Mouse (Mus musculus) left cerebral cortex, adult 8-10 months (tissue): ENCODE results near the gene Qrfp. TPM values are rescaled to one million over a fixed set of nuclear protein-coding genes. Genes with fewer than 3 reads are reported as not detected.

Experiments used
- DNase-seq, 2 experiments: peaks; one replicate each; pipeline ENCODE4 v3.0.0; 2022; ENCODE audit warnings: low spot score in 2 of 2
- total RNA-seq, 4 experiments: library from RNA; stranded (reverse); gene quantifications; 2 replicates each; pipeline ENCODE4 v1.2.4; 2022

Gene Qrfp
- total RNA-seq = not detected

- no peak for DNase-seq
These were observed at the start of gene Qrfp for GRCm38 (mm10) chr2:31810444-31810843. TSS of gene Qrfp (minus strand) at chr2:31810580.

- no peak for DNase-seq
These were observed 48.1 kb upstream of the Qrfp start for GRCm38 (mm10) chr2:31858500-31858899.

DNA sequence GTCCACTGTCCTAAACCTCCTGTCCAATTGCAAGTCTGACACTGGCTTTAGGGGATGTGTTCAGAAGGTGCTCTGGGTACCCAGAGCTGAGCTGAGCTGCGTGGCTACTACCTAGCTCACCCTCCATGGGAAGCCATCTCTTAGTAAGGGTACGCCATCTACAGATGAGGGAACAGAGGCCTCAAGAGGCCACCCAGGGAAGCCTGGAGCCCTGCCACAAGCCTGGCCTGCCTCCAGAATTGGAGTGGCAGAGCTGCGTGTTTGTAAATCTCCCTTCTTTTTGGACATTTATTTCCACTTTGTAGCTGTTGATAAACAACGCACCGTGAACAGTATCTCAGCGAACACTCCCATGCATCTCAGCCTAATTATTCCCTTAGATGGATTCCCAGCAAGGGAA is 46.8 kb upstream of the Qrfp start:
- no peak for DNase-seq

DNA sequence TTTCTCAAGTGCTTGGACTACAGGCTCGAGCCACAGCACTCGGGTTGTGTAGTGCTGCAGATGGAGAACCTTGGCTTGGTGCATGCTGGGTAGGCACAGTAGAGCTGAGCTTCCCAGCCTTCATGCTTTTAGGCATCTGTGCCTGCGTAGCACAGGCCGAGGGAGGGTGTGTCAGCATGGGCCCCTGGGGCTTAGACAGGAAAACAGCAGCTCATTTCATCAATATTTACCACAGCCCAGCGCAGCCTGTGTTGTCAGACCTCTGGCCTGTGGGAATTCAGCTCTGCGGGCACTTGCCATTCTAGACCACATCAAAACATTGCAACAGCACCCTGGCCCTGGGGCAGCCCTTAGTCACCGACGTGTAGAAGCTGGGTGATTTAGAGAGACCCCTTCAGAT is 45.6 kb upstream of the Qrfp start:
- no peak for DNase-seq

DNA sequence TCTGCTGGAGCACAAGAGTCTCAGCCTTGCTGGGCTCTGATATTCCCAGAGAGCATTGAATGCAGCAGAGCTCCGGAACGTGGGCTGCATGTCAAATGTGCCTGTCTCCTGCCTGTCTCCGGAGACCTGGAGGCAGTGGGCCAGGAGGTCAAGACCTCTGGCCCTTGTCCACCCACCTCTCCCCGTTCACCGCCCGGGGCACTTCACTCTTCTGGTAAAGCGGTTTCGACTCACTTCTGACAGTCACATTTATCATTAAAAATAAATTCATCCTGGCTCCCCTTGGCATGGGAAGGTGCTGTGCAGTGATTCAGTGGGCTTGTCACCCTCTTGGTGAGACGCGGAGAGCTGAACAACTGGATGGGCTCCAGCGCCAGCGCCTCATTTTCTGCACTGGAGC is 39.8 kb upstream of the Qrfp start:
- no peak for DNase-seq

GRCm38 (mm10) chr2:31847908-31848307 is 37.5 kb upstream of the Qrfp start:
- DNase-seq = no peak

DNA sequence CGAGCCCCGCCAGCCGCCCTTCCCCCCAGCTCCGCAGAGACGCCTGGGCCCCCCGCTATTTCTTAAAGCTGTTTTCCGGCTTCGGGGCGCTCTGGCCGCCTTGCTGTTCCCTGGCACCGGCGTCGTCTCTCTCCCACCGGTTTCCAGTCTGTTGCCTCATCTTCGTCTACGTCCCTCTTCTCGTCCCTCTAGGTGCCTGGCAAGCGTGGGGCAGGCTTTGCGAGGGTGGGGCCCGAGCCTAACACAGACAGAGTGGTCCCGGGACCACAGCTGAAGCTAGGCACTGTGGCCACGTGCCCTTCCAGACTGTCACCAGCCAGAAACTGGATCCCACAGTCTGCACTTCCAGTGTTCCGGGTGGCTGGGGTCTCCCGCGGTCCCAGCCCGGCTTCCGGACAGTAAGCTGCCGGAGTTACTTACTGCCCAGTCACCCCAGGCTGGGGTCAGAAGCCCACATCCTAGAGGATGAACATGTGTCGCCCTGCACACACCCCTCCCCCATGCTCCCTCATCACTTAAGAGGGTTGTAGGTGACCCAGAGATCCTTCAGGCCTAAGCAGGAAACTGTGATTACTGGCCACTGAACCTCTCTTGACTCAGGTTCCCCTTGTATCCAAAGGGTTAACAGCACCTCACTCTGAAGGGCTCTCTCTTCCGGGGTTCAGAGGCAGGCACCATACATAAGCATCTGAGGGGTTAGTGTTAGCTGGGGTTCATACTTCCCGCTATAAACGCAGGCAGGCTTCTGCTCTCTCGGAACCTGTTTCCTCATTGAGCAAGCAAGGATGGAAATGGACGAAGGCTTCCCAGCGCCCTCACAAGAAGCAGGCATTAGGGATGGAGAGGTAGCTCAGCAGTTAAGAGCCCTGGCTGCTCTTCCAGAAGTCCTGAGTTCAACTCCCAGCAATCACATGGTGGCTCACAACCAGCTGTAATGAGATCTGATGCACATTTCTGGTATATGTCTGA is 36.6 kb upstream of the Qrfp start:
- no peak for DNase-seq

DNA sequence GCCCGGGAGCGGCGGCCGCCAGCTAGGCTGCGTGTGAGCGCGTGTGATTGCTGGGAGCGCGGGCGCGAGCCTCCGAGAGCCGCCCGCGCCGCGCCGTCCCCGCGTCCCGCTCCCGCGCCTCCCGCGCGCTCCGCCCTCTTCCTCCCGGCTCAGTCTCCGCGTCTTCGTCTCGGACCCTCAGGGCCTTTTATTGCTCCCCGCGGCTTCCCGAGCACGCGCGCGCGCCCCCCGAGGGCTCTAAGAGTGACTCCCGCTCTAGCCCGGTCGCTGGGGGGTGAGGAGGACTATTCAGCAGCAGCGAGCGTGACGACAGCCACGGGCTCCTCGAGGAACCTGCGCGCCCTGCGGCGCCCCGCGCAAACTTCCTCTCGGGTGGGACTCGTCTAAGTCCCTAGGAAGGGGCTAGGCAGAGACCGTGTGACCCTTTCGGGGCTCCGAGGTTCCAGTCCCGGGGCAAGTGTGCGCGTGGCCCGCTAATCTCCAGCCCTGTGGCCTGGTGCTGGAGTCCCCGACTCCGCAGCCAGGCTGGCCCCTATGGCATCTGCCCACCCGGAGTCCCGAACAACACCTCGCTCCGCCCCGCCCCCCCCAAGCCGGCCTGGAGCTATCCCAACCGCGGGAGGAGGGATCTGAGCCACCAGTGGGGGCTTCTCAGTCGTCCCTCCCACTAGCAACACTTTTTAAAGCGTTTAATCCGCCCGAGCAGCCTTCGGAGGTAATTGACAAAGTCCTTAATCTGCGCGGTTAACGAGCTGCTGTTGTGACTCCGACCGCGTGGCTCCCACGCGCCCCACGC is 35.7 kb upstream of the Qrfp start, which contains the start of gene Fibcd1:
TSS of gene Fibcd1 (minus strand) at position 110 of the 796 bp plus-strand sequence.
- no peak for DNase-seq

DNA sequence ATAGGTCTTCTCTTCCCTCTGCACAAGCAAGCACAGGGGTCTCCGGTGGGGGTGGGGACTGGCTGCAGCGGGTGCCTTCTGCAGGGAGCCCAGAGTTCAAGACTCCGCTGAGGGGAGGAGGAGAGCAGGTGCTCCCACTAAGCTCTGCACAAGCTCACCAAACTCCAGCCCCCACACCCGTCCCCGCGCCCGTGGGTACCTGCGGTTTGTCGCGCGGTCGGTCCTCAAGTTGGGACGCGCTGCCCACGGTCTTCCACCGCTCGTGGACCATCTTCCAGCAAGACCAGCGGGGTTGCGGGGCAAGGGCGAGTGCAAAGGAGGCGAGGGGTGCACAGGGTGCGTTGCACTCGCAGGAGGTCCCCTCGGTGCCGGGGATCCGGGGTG is 35.1 kb upstream of the Qrfp start:
- no peak for DNase-seq

GRCm38 (mm10) chr2:31844729-31845136 is 34.4 kb upstream of the Qrfp start:
- DNase-seq = no peak

DNA sequence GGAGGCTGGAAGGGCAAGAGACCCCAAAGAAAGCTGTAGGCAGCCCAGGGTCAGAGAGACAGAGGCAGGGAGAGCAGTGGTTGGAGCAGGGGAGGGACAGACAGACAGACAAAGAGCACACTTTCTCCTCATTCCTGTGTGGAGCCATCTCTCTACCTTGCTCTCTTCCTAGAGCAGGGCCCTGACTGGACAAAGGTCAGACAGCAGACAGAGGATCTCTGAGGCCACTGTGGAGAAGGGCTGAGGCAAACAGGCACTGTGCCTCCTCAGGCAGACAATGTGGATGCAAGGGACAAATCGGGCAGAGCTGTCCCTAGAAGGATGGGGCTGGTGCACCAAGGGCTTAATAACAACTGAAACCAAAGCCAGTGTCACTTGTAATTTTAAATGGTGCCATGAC is 28.5 kb upstream of the Qrfp start:
- DNase-seq = no peak

DNA sequence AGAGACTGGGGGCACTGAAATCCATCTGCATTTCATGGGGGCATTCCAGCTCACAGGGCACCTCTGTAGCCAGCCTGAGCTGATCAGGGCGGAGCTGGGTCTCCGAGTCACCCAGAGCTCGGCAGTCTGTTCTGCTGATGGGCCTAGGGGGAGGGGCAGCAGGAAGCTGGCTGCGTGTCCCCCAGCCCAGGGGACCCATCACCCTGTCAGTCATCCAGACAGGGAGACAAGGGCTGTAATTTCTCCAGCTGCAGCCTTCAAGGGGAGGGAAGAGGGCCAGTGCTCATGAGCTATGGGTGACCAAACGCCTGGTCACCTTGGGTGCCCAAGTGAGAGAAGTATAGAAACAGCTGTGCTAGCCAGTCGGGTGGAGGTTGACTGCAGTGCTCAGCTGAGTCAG is 26.6 kb upstream of the Qrfp start:
- DNase-seq = no peak

DNA sequence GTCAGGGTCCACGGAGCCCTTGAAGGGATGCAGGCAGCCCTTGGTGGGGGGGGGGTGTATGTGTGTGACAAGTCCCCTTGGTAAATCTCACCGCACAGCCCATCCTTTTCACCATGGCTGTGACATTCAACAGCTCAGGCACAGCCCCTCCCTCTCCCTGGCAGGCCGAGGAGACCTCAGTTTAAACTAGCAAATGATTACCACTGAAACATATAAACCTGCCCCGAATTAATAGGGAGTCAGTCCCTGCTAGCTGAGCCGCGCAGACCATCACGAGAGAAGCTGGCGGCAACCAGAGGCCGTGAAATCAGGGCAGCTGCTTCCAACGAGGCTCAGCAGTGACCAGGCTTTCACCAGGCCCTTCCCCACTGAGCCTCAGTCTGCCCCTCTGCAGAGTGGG is 25.7 kb upstream of the Qrfp start:
- DNase-seq = no peak

GRCm38 (mm10) chr2:31828311-31828825 is 18.0 kb upstream of the Qrfp start:
- DNase-seq = no peak

GRCm38 (mm10) chr2:31827877-31828276 is 17.5 kb upstream of the Qrfp start:
- peak in 1 of 2 experiments; percentile 43 for DNase-seq

- DNase-seq = no peak
These were observed 16.0 kb upstream of the Qrfp start for GRCm38 (mm10) chr2:31826094-31827085.

DNA sequence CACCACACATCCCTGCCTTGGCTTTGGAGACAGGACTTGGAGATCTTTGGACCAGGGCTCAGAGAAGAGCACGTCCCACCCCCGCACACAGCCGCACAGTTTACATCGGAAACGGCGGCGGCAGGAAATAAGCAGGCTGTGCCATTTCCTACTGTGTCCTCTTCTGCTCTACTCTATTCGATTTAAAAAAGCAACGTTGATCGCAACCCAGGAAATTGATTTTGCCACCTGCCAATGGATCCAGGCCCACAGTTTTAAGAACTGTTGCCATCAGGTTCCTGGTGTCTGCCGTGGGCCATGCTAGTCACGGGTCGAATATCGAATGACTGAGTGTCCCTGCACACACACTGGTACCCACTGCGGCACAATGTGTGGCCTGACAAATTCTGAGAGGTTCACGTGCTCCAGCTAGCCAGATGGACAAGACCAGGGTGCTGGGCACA is 15.1 kb upstream of the Qrfp start:
- DNase-seq = no peak

DNA sequence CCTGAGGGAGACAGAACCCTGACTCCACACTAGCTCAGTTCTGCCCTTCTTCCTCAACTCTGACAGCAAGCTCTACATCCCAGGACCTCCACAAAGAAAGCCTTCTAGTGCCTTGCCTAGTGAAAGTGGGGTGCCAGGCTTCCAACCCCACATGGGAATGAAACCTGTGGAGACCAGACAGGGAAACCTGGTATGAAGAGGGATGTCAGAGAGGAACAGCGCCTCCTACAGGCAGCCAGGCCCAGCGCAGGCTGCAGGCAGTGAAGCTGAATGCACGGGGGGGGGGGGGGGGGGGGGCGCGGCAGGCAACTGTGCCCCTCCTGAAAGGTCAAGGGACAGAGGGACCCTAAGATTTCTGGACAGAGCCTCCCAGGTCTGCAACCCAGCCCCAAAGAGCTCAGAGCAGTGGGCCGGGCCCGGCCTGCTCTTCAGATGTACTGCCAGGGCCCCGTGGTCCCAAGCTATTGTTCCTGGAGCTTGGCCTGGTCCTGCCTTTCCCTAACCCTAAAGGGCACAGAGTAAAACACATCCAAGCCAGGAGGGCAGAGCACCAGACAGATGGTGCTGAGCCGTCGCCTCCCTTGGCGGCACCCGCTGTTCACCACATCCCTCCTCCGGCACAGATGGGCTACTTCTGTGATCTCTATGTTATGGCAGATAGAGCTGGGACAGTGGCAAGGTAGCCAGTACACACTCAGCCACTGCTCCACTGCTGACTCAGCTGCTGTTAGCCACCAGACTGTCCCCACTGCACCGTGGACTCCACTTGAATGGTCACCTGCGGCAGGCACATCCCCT is 13.8 kb upstream of the Qrfp start:
- peak in 1 of 2 experiments; percentile 60 for DNase-seq

GRCm38 (mm10) chr2:31822524-31823371 is 12.4 kb upstream of the Qrfp start:
- DNase-seq = peak; percentile 48 to 85
